Mouse (Mus musculus) neutrophil, adult 59 days (primary cell): Measurements from ENCODE around the gene Kcnh3. TPM values are rescaled to one million over a fixed set of nuclear protein-coding genes. Genes with fewer than 3 reads are reported as not detected.

ENCODE experiments used
- total RNA-seq, 2 experiments: library from RNA; stranded (reverse); gene quantifications; 1 replicate in 1 of 2; 2 replicates in 1 of 2; pipeline ENCODE4 v1.2.4; 2023

Kcnh3 gene
- total RNA-seq = not detected

GRCm38 (mm10) chr15:99224208-99224911 is at the start of gene Kcnh3:
Gene Kcnh3, plus strand, starts transcription at chr15:99224861.

DNA sequence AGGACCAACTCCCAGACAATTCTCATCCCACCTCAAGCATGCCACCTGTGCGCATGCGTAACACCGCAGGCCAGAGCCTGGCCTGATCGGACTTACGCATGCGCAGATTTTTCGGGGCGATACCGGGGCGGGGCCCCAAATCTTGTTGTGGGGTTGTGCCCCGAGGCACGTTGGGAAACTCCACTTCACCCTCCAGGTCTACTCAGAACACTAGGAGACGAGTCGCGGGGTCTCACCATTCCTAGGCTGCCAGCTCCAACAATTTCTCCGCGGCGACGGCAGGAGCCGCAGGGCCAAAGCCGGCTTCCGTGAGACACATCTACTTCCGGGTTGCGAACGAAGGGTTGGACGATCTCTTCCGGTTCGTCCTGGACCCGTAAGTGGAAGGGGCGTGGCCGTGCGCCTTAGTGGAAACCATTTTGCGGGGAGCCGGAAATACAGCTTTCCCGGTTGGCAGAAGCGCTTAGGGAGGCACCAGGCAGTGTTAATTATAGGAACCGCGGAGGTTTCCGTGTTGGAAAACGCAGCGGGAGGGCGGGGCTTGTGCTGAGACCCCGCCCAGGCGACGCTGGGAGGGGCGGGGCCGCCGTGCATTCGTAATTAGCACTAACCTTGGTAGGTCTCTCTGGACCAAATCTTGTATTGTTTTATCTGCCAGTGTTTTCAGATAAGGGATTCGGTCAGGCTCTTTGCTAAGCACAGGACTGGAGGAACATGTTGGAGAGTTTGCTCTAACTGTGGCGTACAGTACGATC is 27.1 kb downstream of the Kcnh3 start, which contains the start of gene Mcrs1:
Mcrs1 (minus strand) TSS at position 336 of the 755 bp plus-strand sequence.

Other genes with a start within 250 kb of the Kcnh3 start
- gene Tuba1c, start 195.0 kb upstream of the Kcnh3 start, total RNA-seq = 100 to 1,000 TPM; 267 to 280 TPM
- not detected for gene Prph, start 169.7 kb upstream of the Kcnh3 start, total RNA-seq
- 10 to 100 TPM; 30.9 to 35.2 TPM for gene Troap, start 150.3 kb upstream of the Kcnh3 start, total RNA-seq
- not detected for gene C1ql4, start 137.0 kb upstream of the Kcnh3 start, total RNA-seq
- 1 to 10 TPM; 1.6 to 2.3 TPM for gene Dnajc22, start 131.7 kb upstream of the Kcnh3 start, total RNA-seq
- under 1 TPM in 1 of 2 experiments, not detected in 1; 0.18 TPM for gene Spats2, start 98.9 kb upstream of the Kcnh3 start, total RNA-seq
- 10 to 100 TPM; 49.2 to 57.1 TPM for gene Mcrs1, start 27.1 kb downstream of the Kcnh3 start, total RNA-seq
- gene Prpf40b, start 70.2 kb downstream of the Kcnh3 start, total RNA-seq = 1 to 10 TPM; 1.1 to 1.5 TPM
- not detected for gene Fam186b, start 71.0 kb downstream of the Kcnh3 start, total RNA-seq
- 10 to 100 TPM; 51.0 to 51.2 TPM for gene Fmnl3, start 145.6 kb downstream of the Kcnh3 start, total RNA-seq
- gene Tmbim6, start 168.0 kb downstream of the Kcnh3 start, total RNA-seq = 100 to 1,000 TPM; 553 to 562 TPM
- gene Nckap5l, start 232.9 kb downstream of the Kcnh3 start, total RNA-seq = 1 to 10 TPM; 2.6 to 3.2 TPM
- 1 to 10 TPM; 5.5 to 8.2 TPM for gene Bcdin3d, start 249.9 kb downstream of the Kcnh3 start, total RNA-seq